Mouse (Mus musculus) brain, embryonic 14.5 days (tissue): Measurements from ENCODE around the gene Sema4g.

Source experiments
- CTCF ChIP-seq: fragments of 200-500 bp; IDR thresholded peaks from 2 replicates; pipeline ENCODE4 v1.5.1; 2012; ENCODE audit warnings: inconsistent platforms, mild to moderate bottlenecking, moderate library complexity, borderline replicate concordance; ENCODE audit not compliant: insufficient read depth, insufficient read length; ENCODE audit errors: extremely low read depth
- POLR2A ChIP-seq: fragments of 200-500 bp; IDR thresholded peaks from 2 replicates; pipeline ENCODE4 v1.6.1; 2012; ENCODE audit warnings: mild to moderate bottlenecking, inconsistent platforms, borderline replicate concordance; ENCODE audit not compliant: poor library complexity, insufficient read depth, insufficient read length, severe bottlenecking; ENCODE audit errors: extremely low read depth

DNA sequence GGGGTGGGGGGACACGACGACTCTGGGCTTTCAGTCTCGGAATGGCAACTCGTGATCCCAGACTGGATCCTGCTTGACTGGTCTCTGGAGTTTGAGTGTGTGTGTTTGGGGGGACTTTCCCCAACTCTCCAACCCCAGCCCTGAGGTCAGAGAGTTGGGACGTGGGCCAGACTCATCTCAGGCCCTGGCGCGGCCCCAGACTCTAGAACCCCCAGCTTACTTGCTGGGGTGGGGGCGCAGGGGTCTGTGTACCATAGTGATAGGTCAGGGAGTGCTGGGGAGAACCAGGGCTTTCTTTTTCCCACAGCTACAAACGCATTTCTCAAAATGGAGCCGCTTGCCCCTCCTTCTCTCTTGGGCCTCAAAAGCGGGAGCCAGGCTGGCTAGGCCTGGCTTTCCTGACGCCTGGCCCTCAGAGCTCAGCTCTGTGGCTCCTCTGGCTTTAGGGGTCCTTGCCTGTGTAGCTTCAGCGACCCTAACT, 29.5 kb downstream of the Sema4g start:
- no peak for TF ChIP-seq CTCF
- TF ChIP-seq POLR2A, result no peak
